Mouse (Mus musculus) thymus, adult 2 months (tissue): Measurements from ENCODE around the gene Foxb1.

ENCODE experiments used
- CTCF ChIP-seq: fragments of 200-500 bp; IDR thresholded peaks from 2 replicates; pipeline ENCODE4 v1.5.1; 2012; ENCODE audit warnings: mild to moderate bottlenecking, control low read depth, low read length, moderate library complexity, borderline replicate concordance; ENCODE audit not compliant: control insufficient read depth, poor library complexity, insufficient read depth; ENCODE audit errors: extremely low read depth
- POLR2A ChIP-seq: fragments of 200-500 bp; IDR thresholded peaks from 2 replicates; pipeline ENCODE4 v1.6.1; 2012; ENCODE audit warnings: mild to moderate bottlenecking, low read length, control low read depth, moderate library complexity; ENCODE audit not compliant: control insufficient read depth, poor library complexity, insufficient read depth; ENCODE audit errors: extremely low read depth

GRCm38 (mm10) chr9:69761569-69761968 is 829 bp upstream of the Foxb1 start:
- no peak for TF ChIP-seq CTCF
- no peak for TF ChIP-seq POLR2A
